Mouse (Mus musculus) embryonic fibroblast, embryonic 13.5 days (primary cell): ENCODE measurements at regions not wholly inside any gene's neighbourhood (a gene's known extent, or its start where the extent isn't known, plus 50 kb on each side); places are given as distances from the start of the nearest gene placed in this dataset.

Source experiments
- CTCF ChIP-seq: IDR thresholded peaks from 2 replicates; pipeline ENCODE4 v1.5.1; 2011; ENCODE audit warnings: mild to moderate bottlenecking, control low read depth, low read length, moderate library complexity, borderline replicate concordance; ENCODE audit not compliant: insufficient read depth
- POLR2A ChIP-seq: IDR thresholded peaks from 2 replicates; pipeline ENCODE4 v1.6.1; 2011; ENCODE audit warnings: low read depth, mild to moderate bottlenecking, control low read depth, low read length, moderate library complexity

DNA sequence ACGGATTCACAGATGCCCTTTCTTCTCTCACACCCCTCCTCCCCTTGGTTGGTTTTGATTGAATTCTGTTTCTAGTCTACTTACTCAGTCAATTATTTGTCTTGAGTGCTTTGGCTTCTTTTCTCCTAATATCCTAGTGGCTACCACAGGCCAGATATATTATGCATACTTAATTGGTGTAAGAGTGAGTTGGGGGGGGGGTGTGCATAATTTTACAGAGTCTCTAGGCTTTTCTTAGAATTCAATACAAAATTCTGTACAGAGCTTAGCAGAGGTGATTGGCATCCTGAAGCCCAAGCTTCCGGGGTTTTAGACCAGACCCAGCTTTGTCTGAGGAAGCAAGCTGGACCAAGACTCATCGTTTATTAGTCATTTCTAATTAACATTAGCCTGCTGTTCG, 76.7 kb upstream of the Atxn1 start:
- TF ChIP-seq POLR2A, result no peak
- no peak for TF ChIP-seq CTCF
